Mouse (Mus musculus) intestine, embryonic 14.5 days (tissue): Measurements from ENCODE around the gene Slc22a23. TPM values are rescaled to one million over a fixed set of nuclear protein-coding genes. Genes with fewer than 3 reads are reported as not detected.

Experiments
- ATAC-seq: fragments of 200-750 bp; cut with Nextera tagmentation; replicated peaks from 2 replicates; pipeline ENCODE4 v1.8.0; 2017; ENCODE audit warnings: low read depth, moderate number of reproducible peaks, moderate TSS enrichment, moderate library complexity; ENCODE audit not compliant: low FRiP score, low TSS enrichment
- DNase-seq: peaks from one replicate; pipeline ENCODE4 v3.0.0-alpha.2; 2018; ENCODE audit warnings: low spot score
- H3K27ac ChIP-seq: fragments of 300-500 bp; sonication (generic); 2 replicates; pipeline ENCODE4 v1.5.1; 2014; ENCODE audit warnings: low read depth, mild to moderate bottlenecking, control low read depth
- H3K27me3 ChIP-seq: fragments of 300-500 bp; sonication (generic); replicated peaks from 2 replicates; pipeline ENCODE4 v1.6.1; 2014; ENCODE audit warnings: low read length, control low read depth; ENCODE audit not compliant: control insufficient read depth, insufficient read depth
- H3K36me3 ChIP-seq: fragments of 300-500 bp; sonication (generic); 2 replicates; pipeline ENCODE4 v1.6.1; 2014; ENCODE audit warnings: low read length, control low read depth; ENCODE audit not compliant: control insufficient read depth, insufficient read depth
- H3K4me1 ChIP-seq: fragments of 300-500 bp; sonication (generic); replicated peaks from 2 replicates; pipeline ENCODE4 v1.6.1; 2014; ENCODE audit warnings: low read length, control low read depth, mixed read lengths; ENCODE audit not compliant: control insufficient read depth, insufficient read depth
- H3K4me2 ChIP-seq: fragments of 300-500 bp; sonication (generic); 2 replicates; pipeline ENCODE4 v1.6.1; 2014; ENCODE audit warnings: low read length
- H3K4me3 ChIP-seq: fragments of 300-500 bp; sonication (generic); 2 replicates; pipeline ENCODE4 v1.5.1; 2014; ENCODE audit warnings: low read depth, low read length, control low read depth, mixed read lengths
- H3K9ac ChIP-seq: fragments of 300-500 bp; sonication (generic); 2 replicates; pipeline ENCODE4 v1.6.1; 2014; ENCODE audit warnings: mild to moderate bottlenecking, low read length
- H3K9me3 ChIP-seq: fragments of 300-500 bp; sonication (generic); 2 replicates; pipeline ENCODE4 v1.6.1; 2016; ENCODE audit warnings: low read length, control low read depth; ENCODE audit not compliant: control insufficient read depth
- WGBS: fragments of 180-500 bp; shearing (Covaris S2); extraction: QIAGEN DNeasy Blood & Tissue Kit; methylation state at CpG from one replicate; pipeline ENCODE4 v1.1.7; 2014; 5-methylcytosine and 5-hydroxymethylcytosine counted together
- polyA plus RNA-seq: library from polyadenylated mRNA; unstranded; fragments of >200 nt; fragmentation: Nextera tagmentation; extraction: Ambion mirVana; gene quantifications from 2 replicates; pipeline ENCODE4 v1.2.1, GENCODE M21; 2014

Gene Slc22a23
- polyA plus RNA-seq, 1 experiment from 2014 or later = 4.0 TPM

DNA sequence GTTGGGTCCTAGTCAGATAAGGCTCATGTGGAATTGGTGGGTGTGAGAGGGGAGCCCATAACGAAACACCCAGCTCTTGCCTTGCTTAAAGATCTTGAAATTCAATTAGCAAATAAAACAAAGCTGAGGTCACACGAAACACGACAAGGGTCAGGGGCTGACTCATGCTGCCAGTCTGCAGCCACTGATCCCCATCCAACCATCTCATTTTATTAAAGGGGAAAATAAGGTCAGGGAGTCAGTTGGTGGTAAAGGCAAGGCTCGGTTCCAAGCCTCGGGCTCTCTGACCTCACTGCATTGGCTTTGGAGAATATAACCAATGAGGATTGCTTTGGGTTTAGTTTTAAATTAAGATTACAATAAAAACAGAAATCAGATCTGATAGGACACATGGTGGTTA, 110.5 kb downstream of the Slc22a23 start:
- ATAC-seq = no peak
- Histone ChIP-seq H3K4me3 (no peak overlapping the region), H3K9ac (no peak overlapping the region), H3K4me1 (peaks cover 2% of the 10 kb centered on the region; the same call in 1 of the 2 replicates), H3K4me2 (no peak overlapping the region), H3K27ac (no peak overlapping the region), H3K9me3 (no peaks in the 10 kb centered on the region), H3K36me3 (no peaks in the 10 kb centered on the region), H3K27me3 (no peaks in the 10 kb centered on the region)
- 69% methylated on average over 5 of the region's 5 CpGs for WGBS
- DNase-seq = no peak

DNA sequence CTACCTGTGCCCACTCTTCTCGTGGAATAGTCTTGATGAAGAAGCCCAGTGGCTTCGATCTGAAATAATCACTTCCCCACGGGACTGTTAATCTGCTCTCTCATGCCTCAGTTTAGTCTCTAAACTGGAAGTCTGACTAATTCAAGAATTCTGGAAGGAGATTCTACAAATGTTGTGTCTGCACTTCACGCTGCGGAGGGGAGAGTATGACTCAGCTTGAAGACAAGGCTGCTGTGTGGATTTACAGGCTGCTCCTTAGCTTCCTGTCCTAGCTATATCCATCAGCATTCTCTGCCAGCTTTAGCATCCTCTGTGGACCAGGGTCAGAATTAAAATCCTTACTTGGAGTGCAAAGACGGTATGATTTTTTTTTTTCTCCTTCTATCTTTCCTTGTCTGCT, 112.0 kb downstream of the Slc22a23 start:
- WGBS = 77% methylated on average over 6 of the region's 6 CpGs
- Histone ChIP-seq H3K9me3 (no peaks in the 10 kb centered on the region), H3K4me3 (no peak overlapping the region), H3K9ac (no peak overlapping the region), H3K27ac (no peak overlapping the region), H3K4me1 (no peaks in the 10 kb centered on the region), H3K4me2 (no peak overlapping the region), H3K27me3 (no peaks in the 10 kb centered on the region), H3K36me3 (no peaks in the 10 kb centered on the region)
- DNase-seq (no peak), ATAC-seq (no peak)

GRCm38 (mm10) chr13:34228905-34229304, 116.1 kb downstream of the Slc22a23 start:
- ATAC-seq (no peak), DNase-seq (no peak)
- no peak overlapping the region for H3K9ac ChIP-seq
- no peak overlapping the region for H3K27ac ChIP-seq
- 0 out of 2 replicates have a peak, but pooled peaks cover 6% of the 10 kb centered on the region for H3K4me1 ChIP-seq
- WGBS = 78% methylated on average over 4 of the region's 4 CpGs
- H3K36me3 ChIP-seq = no peaks in the 10 kb centered on the region
- H3K4me2 ChIP-seq = no peak overlapping the region
- no peaks in the 10 kb centered on the region for H3K9me3 ChIP-seq
- no peaks in the 10 kb centered on the region for H3K27me3 ChIP-seq
- no peak overlapping the region for H3K4me3 ChIP-seq

DNA sequence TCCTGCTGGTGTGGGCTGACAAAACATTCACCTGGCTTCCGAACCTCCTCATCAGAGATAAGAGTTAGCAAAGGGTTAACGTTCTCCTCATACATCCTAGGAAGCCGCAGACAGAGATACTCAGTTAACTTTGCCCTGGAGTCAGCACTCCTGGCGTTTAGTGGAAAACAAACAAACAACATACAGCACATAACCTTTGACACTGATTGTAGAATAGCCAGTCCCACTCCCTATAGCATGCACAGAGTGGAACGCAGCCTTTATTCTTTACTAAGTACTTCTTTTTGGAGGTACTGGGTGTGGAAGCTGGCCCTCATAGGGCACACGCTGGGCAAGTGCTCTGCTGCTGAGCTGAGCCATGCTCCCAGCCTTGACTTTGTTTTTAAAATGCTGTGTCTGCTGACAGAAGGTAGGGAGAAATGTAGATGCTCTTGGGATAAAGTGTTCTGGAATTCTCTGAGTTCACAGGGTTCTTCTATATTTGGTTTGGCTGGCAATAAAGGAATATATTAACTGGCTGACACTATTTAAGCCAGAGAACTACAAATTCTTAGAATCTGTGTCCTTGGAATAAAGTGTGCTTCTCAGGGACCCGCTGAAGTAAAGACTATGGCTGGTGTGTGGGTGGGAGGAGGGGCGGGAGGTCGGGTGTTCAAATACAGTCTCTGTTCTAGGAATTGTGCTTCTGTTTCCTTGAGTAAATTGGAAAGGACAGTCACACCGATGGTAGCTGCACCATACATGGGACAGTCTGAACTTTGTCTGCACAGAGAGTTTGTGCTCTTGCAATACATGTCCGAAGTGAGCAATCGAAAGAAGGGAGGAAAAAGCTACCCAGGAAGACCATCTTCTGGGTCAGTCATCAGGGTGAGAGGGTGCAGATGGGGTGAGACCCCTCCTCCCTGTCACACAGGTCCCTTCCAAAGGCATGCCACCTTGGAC, 117.0 kb downstream of the Slc22a23 start:
- ATAC-seq (no peak), DNase-seq (no peak)
- 34% methylated on average over 12 of the region's 12 CpGs for WGBS

DNA sequence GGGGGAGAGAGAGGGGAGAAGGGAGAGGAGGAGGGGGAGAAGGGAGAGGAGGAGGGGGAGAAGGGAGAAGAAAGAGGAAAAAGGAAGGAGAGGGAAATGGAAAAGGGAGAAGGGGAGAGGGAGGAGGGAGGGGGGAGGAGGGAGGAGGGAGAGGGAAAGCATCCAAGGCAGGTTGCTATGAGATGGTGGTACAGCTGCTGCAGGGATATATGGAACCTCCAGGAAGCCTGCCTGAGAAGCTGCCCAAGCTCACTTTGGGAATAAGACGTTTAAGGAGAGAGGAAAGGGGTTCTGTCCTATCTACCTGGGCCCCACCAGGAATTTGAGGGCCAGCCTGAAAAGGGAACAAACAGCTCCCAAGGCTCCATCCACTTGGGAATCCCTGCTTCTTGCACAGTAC, 118.0 kb downstream of the Slc22a23 start:
- WGBS = 7% methylated on average over 1 of the region's 1 CpGs
- H3K27ac ChIP-seq = no peak overlapping the region

More for the DNA sequence above, 117.0 kb downstream of the Slc22a23 start:
- Histone ChIP-seq H3K4me3 (no peak overlapping the region), H3K9me3 (no peaks in the 10 kb centered on the region), H3K4me2 (no peak overlapping the region), H3K27me3 (no peaks in the 10 kb centered on the region), H3K27ac (no peak overlapping the region), H3K36me3 (no peaks in the 10 kb centered on the region), H3K9ac (no peak overlapping the region), H3K4me1 (0 out of 2 replicates have a peak, but pooled peaks cover 9% of the 10 kb centered on the region)

DNA sequence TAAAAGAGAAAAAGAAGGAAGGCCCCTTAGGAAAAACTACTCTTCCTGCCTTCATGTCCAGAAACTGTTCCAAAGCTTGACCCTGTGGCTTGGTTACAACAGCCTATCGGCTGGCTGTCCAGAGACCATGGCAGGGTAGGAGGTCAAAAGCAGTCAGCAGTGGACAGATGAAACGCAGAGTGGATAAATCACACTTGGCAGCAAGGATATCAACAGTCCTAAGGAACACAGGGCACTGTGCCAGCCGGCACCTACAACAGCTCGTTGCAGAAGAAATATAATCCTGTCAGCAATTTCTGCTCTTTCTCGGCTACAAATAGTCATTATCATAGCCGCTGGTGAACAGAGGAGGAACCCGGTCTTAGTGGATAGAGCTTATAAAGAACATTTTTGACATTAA, 122.0 kb downstream of the Slc22a23 start:
- H3K27me3 ChIP-seq = no peaks in the 10 kb centered on the region
- no peak overlapping the region for H3K9ac ChIP-seq
- no peak overlapping the region for H3K27ac ChIP-seq
- H3K36me3 ChIP-seq = no peaks in the 10 kb centered on the region
- 24% methylated on average over 7 of the region's 7 CpGs for WGBS
- H3K4me2 ChIP-seq = no peak overlapping the region
- DNase-seq (no peak), ATAC-seq (no peak)
- 0 out of 2 replicates have a peak, but pooled peaks cover 9% of the 10 kb centered on the region for H3K4me1 ChIP-seq
- no peak overlapping the region for H3K4me3 ChIP-seq
- H3K9me3 ChIP-seq = no peaks in the 10 kb centered on the region

More for the DNA sequence above, 118.0 kb downstream of the Slc22a23 start:
- 0 out of 2 replicates have a peak, but pooled peaks cover 9% of the 10 kb centered on the region for H3K4me1 ChIP-seq
- H3K9ac ChIP-seq = no peak overlapping the region
- H3K27me3 ChIP-seq = no peaks in the 10 kb centered on the region
- no peaks in the 10 kb centered on the region for H3K36me3 ChIP-seq
- no peak overlapping the region for H3K4me3 ChIP-seq
- no peaks in the 10 kb centered on the region for H3K9me3 ChIP-seq
- H3K4me2 ChIP-seq = no peak overlapping the region
- ATAC-seq = no peak
- DNase-seq = no peak

DNA sequence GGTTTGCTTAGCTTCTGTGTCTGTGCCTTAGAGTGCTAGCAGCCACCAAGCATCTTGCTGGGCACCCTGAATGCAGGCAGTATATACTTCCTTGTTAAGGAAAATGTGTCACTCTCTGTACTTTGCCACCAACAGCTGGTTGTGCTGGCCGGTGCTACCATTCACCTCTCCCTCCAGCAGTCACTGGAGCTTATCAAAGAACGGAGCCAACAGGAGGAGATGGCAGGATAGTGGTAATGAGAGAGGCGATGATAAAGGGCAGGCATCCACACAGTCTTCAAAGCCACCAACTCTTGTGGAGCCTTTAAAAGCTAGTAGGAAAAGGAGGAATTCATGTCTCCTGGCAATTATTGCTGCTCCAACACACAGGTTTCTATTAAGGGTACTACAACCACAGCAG, 125.3 kb downstream of the Slc22a23 start:
- DNase-seq (no peak), ATAC-seq (no peak)
- WGBS = 44% methylated on average over 3 of the region's 3 CpGs
- Histone ChIP-seq H3K36me3 (no peaks in the 10 kb centered on the region), H3K4me3 (no peak overlapping the region), H3K9me3 (no peaks in the 10 kb centered on the region), H3K4me1 (0 out of 2 replicates have a peak, but pooled peaks cover 3% of the 10 kb centered on the region), H3K4me2 (no peak overlapping the region), H3K9ac (no peak overlapping the region), H3K27me3 (no peaks in the 10 kb centered on the region), H3K27ac (no peak overlapping the region)

DNA sequence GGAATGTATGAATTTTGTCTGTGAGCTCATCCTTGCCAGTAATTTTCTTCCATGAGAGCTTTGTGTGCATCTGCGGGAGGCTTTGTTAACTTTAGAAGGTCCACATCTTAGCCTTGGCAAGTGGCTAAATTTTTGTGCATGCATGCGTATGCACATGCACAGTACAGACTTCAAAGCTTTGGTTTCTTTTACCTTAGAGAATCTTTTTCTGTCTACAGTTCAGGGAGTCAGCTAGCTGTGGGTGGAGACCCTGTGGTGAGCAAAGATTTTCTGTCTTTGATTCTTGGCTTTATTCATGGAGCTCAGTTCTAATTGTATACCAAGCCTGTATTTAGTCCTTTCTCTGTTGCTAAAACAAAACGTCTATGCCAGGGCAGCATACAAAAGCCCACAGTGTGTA, 126.2 kb downstream of the Slc22a23 start:
- Histone ChIP-seq H3K27me3 (no peaks in the 10 kb centered on the region), H3K4me3 (no peak overlapping the region), H3K9ac (no peak overlapping the region), H3K36me3 (no peaks in the 10 kb centered on the region), H3K9me3 (no peaks in the 10 kb centered on the region), H3K27ac (no peak overlapping the region), H3K4me1 (0 out of 2 replicates have a peak, but pooled peaks cover 6% of the 10 kb centered on the region), H3K4me2 (no peak overlapping the region)
- 82% methylated on average over 3 of the region's 3 CpGs for WGBS
- DNase-seq (no peak), ATAC-seq (no peak)
